Mouse (Mus musculus) neural tube, embryonic 15.5 days (tissue): ENCODE results near the gene Colgalt1. TPM values are rescaled to one million over a fixed set of nuclear protein-coding genes. Genes with fewer than 3 reads are reported as not detected.

Experiments used
- ATAC-seq: fragments of 200-750 bp; cut with Nextera tagmentation; 2 replicates; pipeline ENCODE4 v1.8.0; 2017; ENCODE audit warnings: mild to moderate bottlenecking, moderate TSS enrichment, moderate library complexity; ENCODE audit not compliant: low FRiP score
- H3K27ac ChIP-seq: fragments of 300-500 bp; sonication (generic); replicated peaks from 2 replicates; pipeline ENCODE4 v1.5.1; 2015; ENCODE audit warnings: mild to moderate bottlenecking, inconsistent platforms
- H3K27me3 ChIP-seq: fragments of 300-500 bp; sonication (generic); replicated peaks from 2 replicates; pipeline ENCODE4 v1.6.1; 2015; ENCODE audit warnings: inconsistent platforms
- H3K36me3 ChIP-seq: fragments of 300-500 bp; sonication (generic); 2 replicates; pipeline ENCODE4 v1.6.1; 2015; ENCODE audit warnings: inconsistent platforms
- H3K4me1 ChIP-seq: fragments of 300-500 bp; sonication (generic); 2 replicates; pipeline ENCODE4 v1.6.1; 2015; ENCODE audit warnings: inconsistent platforms
- H3K4me2 ChIP-seq: fragments of 300-500 bp; sonication (generic); 2 replicates; pipeline ENCODE4 v1.6.1; 2015; ENCODE audit warnings: inconsistent platforms, mild to moderate bottlenecking, moderate library complexity
- H3K4me3 ChIP-seq: fragments of 300-500 bp; sonication (generic); replicated peaks from 2 replicates; pipeline ENCODE4 v1.5.1; 2015; ENCODE audit warnings: mild to moderate bottlenecking, inconsistent platforms
- H3K9ac ChIP-seq: fragments of 300-500 bp; sonication (generic); replicated peaks from 2 replicates; pipeline ENCODE4 v1.6.1; 2015; ENCODE audit warnings: mild to moderate bottlenecking, inconsistent platforms
- H3K9me3 ChIP-seq: fragments of 300-500 bp; sonication (generic); replicated peaks from 2 replicates; pipeline ENCODE4 v1.6.1; 2016; ENCODE audit warnings: inconsistent platforms
- WGBS: fragments of 180-500 bp; shearing (Covaris S2); methylation state at CpG from one replicate; pipeline ENCODE4 v1.1.7; 2015; ENCODE audit warnings: mixed read lengths; 5-methylcytosine and 5-hydroxymethylcytosine counted together
- microRNA-seq: library from miRNA; unstranded; fragments of <30 nt; microRNA quantifications from one replicate; pipeline ENCODE4, GENCODE M21; 2017
- polyA plus RNA-seq: library from polyadenylated mRNA; unstranded; fragments of >200 nt; fragmentation: Nextera tagmentation; extraction: Ambion mirVana; gene quantifications from 2 replicates; pipeline ENCODE4 v1.2.1, GENCODE M21; 2015

Gene Colgalt1
- polyA plus RNA-seq, 1 experiment from 2014 or later, result 76.9 TPM

DNA sequence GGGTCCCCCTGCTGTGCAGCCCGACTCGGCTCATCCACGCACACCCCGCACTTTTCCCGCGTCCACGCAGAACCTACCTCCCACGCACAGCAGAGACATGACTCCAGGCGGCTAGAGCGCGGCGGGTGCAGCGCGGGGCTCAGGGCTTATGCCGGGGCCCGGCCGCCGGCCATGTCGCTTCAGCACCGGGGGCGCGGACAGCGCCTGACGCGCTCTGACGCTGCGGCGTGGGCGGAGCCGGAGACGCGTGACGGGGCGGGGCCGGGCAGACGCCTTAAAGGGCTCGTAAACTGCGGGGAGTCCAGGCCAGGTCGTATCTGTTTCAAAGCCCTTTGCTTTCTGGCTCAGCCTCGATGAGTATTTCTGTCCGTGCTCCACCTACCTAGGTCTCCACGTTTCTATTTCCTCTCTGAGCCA lies 60.8 kb downstream of the Colgalt1 start, which contains the start of gene Unc13a:
Unc13a (minus strand) TSS at position 209 of the 417 bp plus-strand sequence.
- peak; percentile 77 for ATAC-seq
- H3K36me3 ChIP-seq, result no peaks in the 10 kb centered on the region
- H3K9ac ChIP-seq, result peak within 1 kb of the TSS; percentile 71
- H3K27ac ChIP-seq, result peak within 1 kb of the TSS; percentile 92
- H3K4me2 ChIP-seq, result peak within 1 kb of the TSS; percentile 67
- under 1% methylated on average over 42 of the region's 42 CpGs for WGBS
- no peaks in the 10 kb centered on the region for H3K9me3 ChIP-seq
- peaks cover 54% of the 10 kb centered on the region for H3K4me1 ChIP-seq
- H3K27me3 ChIP-seq, result peaks cover 9% of the 10 kb centered on the region; the same call in 1 of the 2 replicates
- peak within 1 kb of the TSS; percentile 81 for H3K4me3 ChIP-seq

GRCm38 (mm10) chr8:71672168-71672735 lies 61.5 kb downstream of the Colgalt1 start:
- 62% methylated on average over 6 of the region's 6 CpGs for WGBS
- no peak for ATAC-seq

GRCm38 (mm10) chr8:71674071-71674470 lies 63.3 kb downstream of the Colgalt1 start:
- no peak overlapping the region for H3K4me3 ChIP-seq
- peaks cover 33% of the 10 kb centered on the region for H3K4me1 ChIP-seq
- H3K36me3 ChIP-seq, result no peaks in the 10 kb centered on the region
- H3K27me3 ChIP-seq, result peaks cover 33% of the 10 kb centered on the region
- H3K27ac ChIP-seq, result no peak overlapping the region
- no peak overlapping the region for H3K9ac ChIP-seq
- 67% methylated on average over 2 of the region's 2 CpGs for WGBS
- no peaks in the 10 kb centered on the region for H3K9me3 ChIP-seq
- no peak for ATAC-seq
- H3K4me2 ChIP-seq, result no peak overlapping the region

More at GRCm38 (mm10) chr8:71672168-71672735, 61.5 kb downstream of the Colgalt1 start:
- H3K4me2 ChIP-seq, result peak overlapping the region; percentile 67
- H3K27ac ChIP-seq, result peak overlapping the region; percentile 92
- peaks cover 49% of the 10 kb centered on the region for H3K4me1 ChIP-seq
- peaks cover 15% of the 10 kb centered on the region for H3K27me3 ChIP-seq
- no peaks in the 10 kb centered on the region for H3K36me3 ChIP-seq
- H3K9me3 ChIP-seq, result no peaks in the 10 kb centered on the region
- H3K4me3 ChIP-seq, result peak overlapping the region; percentile 81
- H3K9ac ChIP-seq, result peak overlapping the region; percentile 24

Small RNAs within 50 kb of the gene (microRNA-seq; reads per million reads assigned to microRNA genes)
- 1.4 reads per million for gene Mir6769b

Other genes starting within 250 kb of the Colgalt1 start
- gene Use1, start 244.2 kb upstream of the Colgalt1 start, polyA plus RNA-seq, result 121 and 122 TPM in 2 replicates
- gene Ocel1, start 239.7 kb upstream of the Colgalt1 start, polyA plus RNA-seq, result 5.6 and 9.2 TPM in 2 replicates
- 28.6 and 34.9 TPM in 2 replicates for gene Nr2f6, start 229.0 kb upstream of the Colgalt1 start, polyA plus RNA-seq
- gene Ushbp1, start 215.2 kb upstream of the Colgalt1 start, polyA plus RNA-seq, result 7.0 and 9.8 TPM in 2 replicates
- gene Babam1, start 214.1 kb upstream of the Colgalt1 start, polyA plus RNA-seq, result 96.0 and 96.1 TPM in 2 replicates
- gene Ankle1, start 205.0 kb upstream of the Colgalt1 start, polyA plus RNA-seq, result 7.0 and 16.4 TPM in 2 replicates
- 160 and 192 TPM in 2 replicates for gene Abhd8, start 147.3 kb upstream of the Colgalt1 start, polyA plus RNA-seq
- 181 and 182 TPM in 2 replicates for gene Mrpl34, start 146.0 kb upstream of the Colgalt1 start, polyA plus RNA-seq
- 223 and 252 TPM in 2 replicates for gene Dda1, start 141.8 kb upstream of the Colgalt1 start, polyA plus RNA-seq
- 5.7 and 6.8 TPM in 2 replicates for gene Ano8, start 125.0 kb upstream of the Colgalt1 start, polyA plus RNA-seq
- 15.4 and 17.1 TPM in 2 replicates for gene Gtpbp3, start 122.9 kb upstream of the Colgalt1 start, polyA plus RNA-seq
- gene Plvap, start 99.2 kb upstream of the Colgalt1 start, polyA plus RNA-seq, result 9.5 and 21.1 TPM in 2 replicates
- 0.13 TPM in 2 replicates for gene Ccdc194, start 85.3 kb upstream of the Colgalt1 start, polyA plus RNA-seq
- gene Bst2, start 73.5 kb upstream of the Colgalt1 start, polyA plus RNA-seq, result 16.1 and 35.7 TPM in 2 replicates
- 71.3 and 72.0 TPM in 2 replicates for gene Mvb12a, start 68.1 kb upstream of the Colgalt1 start, polyA plus RNA-seq
- gene Tmem221, start 52.1 kb upstream of the Colgalt1 start, polyA plus RNA-seq, result 0.15 and 0.95 TPM in 2 replicates
- gene Nxnl1, start 44.4 kb upstream of the Colgalt1 start, polyA plus RNA-seq, result 0.15 TPM in 1 of 2 replicates, not detected in the other
- gene Slc27a1, start 42.1 kb upstream of the Colgalt1 start, polyA plus RNA-seq, result 83.0 and 85.9 TPM in 2 replicates
- gene Pgls, start 18.8 kb upstream of the Colgalt1 start, polyA plus RNA-seq, result 223 and 232 TPM in 2 replicates
- 8.4 and 10.2 TPM in 2 replicates for gene Fam129c, start 13.3 kb upstream of the Colgalt1 start, polyA plus RNA-seq
- gene Unc13a, start 60.8 kb downstream of the Colgalt1 start, polyA plus RNA-seq, result 18.1 and 22.2 TPM in 2 replicates
- 7.4 and 11.5 TPM in 2 replicates for gene Jak3, start 65.3 kb downstream of the Colgalt1 start, polyA plus RNA-seq
- 1.4 and 2.8 TPM in 2 replicates for gene Insl3, start 78.2 kb downstream of the Colgalt1 start, polyA plus RNA-seq
- 0.56 and 1.3 TPM in 2 replicates for gene B3gnt3, start 90.8 kb downstream of the Colgalt1 start, polyA plus RNA-seq
- 81.2 and 85.0 TPM in 2 replicates for gene Fcho1, start 114.7 kb downstream of the Colgalt1 start, polyA plus RNA-seq